ENCODE assay signal across 8 mouse cellular contexts in the genomic region with DNA sequence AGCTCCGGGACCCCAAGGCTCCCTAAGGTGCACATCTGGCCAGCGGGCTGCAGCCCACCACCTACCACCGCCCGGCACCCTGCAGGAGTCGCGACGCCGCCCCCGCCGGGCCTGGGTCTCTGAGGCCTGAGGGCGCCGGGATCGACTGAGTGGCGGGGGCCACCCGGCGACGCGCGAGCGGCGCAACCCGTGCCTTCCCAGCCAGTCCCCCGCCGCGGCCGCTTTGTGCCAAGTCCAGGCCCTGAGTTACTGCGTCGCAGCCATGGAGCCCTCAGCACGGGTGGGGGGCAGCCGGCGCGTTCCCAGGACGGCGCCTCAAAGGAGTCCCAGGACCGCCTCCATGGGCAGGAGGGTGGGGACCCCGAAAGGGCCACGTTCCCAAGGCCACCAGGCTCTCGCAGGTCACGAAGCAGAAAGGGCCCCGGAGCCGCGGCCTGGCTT. TPM values are rescaled to one million over a fixed set of nuclear protein-coding genes. Genes with fewer than 3 reads are reported as not detected.
DNase-seq lines count a peak whose midpoint lies in the region; ATAC-seq and TF ChIP-seq lines count a peak whose summit lies in the region.
"Had no signal": no experiment of that assay in that cellular context is flagged by ENCODE, and none has a peak within 500 bp of the region (broad histone marks: within the 10 kb centered on the region; RNA-seq: fewer than 3 reads in every experiment).

No protein-coding gene starts in this region.

- no peaks in the 10 kb centered on the region for H3K27me3 ChIP-seq in lung, embryonic 15.5 days
- 0 out of 2 replicates have a peak, but pooled peaks cover 4% of the 10 kb centered on the region for H3K27me3 ChIP-seq in heart, postnatal 0 days (ENCODE audit: control insufficient read depth, insufficient read depth, low read length)
- no peaks in the 10 kb centered on the region for H3K27me3 ChIP-seq in midbrain, embryonic 10.5 days (ENCODE audit: low read depth, poor library complexity, severe bottlenecking)

- WGBS in lung, embryonic 15.5 days, result 8% methylated on average over 42 of the region's 42 CpGs
- WGBS in heart, postnatal 0 days, result 9% methylated on average over 42 of the region's 42 CpGs
- WGBS in midbrain, embryonic 10.5 days, result 4% methylated on average over 42 of the region's 42 CpGs

- no peak for TF ChIP-seq EP300 in heart, postnatal 0 days (IDR thresholded peaks at IDR 0.05; ENCODE audit: low read depth)

- peak overlapping the region; percentile 94 for H3K4me2 ChIP-seq in lung, embryonic 15.5 days
- H3K4me2 ChIP-seq in heart, postnatal 0 days (ENCODE audit: low read depth, low read length), result peak overlapping the region; percentile 89

- H3K9ac ChIP-seq in lung, embryonic 15.5 days, result peak overlapping the region; percentile 58
- peak overlapping the region; percentile 49 for H3K9ac ChIP-seq in heart, postnatal 0 days (replicated peaks; ENCODE audit: low read depth, low read length)

- peak overlapping the region; percentile 46 for H3K4me3 ChIP-seq in lung, embryonic 15.5 days
- H3K4me3 ChIP-seq in heart, postnatal 0 days (ENCODE audit: low read depth, low read length), result peak overlapping the region; percentile 48
- H3K4me3 ChIP-seq in midbrain, embryonic 10.5 days, result peak overlapping the region; percentile 50
- H3K4me3 ChIP-seq: myocyte had no signal

- no peaks in the 10 kb centered on the region for H3K36me3 ChIP-seq in lung, embryonic 15.5 days
- no peaks in the 10 kb centered on the region for H3K36me3 ChIP-seq in heart, postnatal 0 days (replicated peaks; ENCODE audit: control insufficient read depth, insufficient read depth, low read length)
- H3K36me3 ChIP-seq in midbrain, embryonic 10.5 days, result peaks cover 24% of the 10 kb centered on the region

- DNase-seq in lung, postnatal 36 days, result no peak
- DNase-seq in embryo, embryonic 10.5 days (ENCODE audit: low spot score), result peak; percentile 52
- DNase-seq in heart, postnatal 0 days (ENCODE audit: low spot score), result no peak
- peak; percentile 53 for DNase-seq in midbrain, embryonic 10.5 days (ENCODE audit: low spot score)
- DNase-seq in urinary bladder, adult 18-20 months (ENCODE audit: low spot score in 2 of 2), result no peak

- H3K4me1 ChIP-seq in lung, embryonic 15.5 days, result peaks cover 41% of the 10 kb centered on the region
- peaks cover 10% of the 10 kb centered on the region for H3K4me1 ChIP-seq in heart, postnatal 0 days (ENCODE audit: control insufficient read depth, insufficient read depth)
- H3K4me1 ChIP-seq in midbrain, embryonic 10.5 days, result peaks cover 87% of the 10 kb centered on the region

- no peak overlapping the region for H3K27ac ChIP-seq in lung, embryonic 15.5 days
- H3K27ac ChIP-seq in heart, postnatal 0 days (ENCODE audit: low read depth), result no peak overlapping the region
- H3K27ac ChIP-seq in midbrain, embryonic 10.5 days (replicated peaks), result peak overlapping the region; percentile 79

- no peak for TF ChIP-seq CTCF in heart, postnatal 0 days (IDR thresholded peaks at IDR 0.05; ENCODE audit: low read depth)

- no peaks in the 10 kb centered on the region for H3K9me3 ChIP-seq in lung, embryonic 15.5 days
- no peaks in the 10 kb centered on the region for H3K9me3 ChIP-seq in heart, postnatal 0 days (replicated peaks; ENCODE audit: control insufficient read depth, low read length)
- H3K9me3 ChIP-seq in midbrain, embryonic 10.5 days (replicated peaks), result no peaks in the 10 kb centered on the region

- ATAC-seq in lung, embryonic 15.5 days (ENCODE audit: borderline replicate concordance, extremely low read depth, low FRiP score, low TSS enrichment), result peak; percentile 20; the same call in 1 of the 2 replicates
- ATAC-seq in heart, postnatal 0 days (ENCODE audit: insufficient read depth, low read depth), result peak; percentile 44
- no peak for ATAC-seq in megakaryocyte, adult 5-6 weeks (ENCODE audit: poor library complexity, severe bottlenecking)

RNA-seq across cellular contexts. Expression of a gene that starts 15.7 kb away (rescaled TPM):
- 7.3 and 9.9 TPM in 2 replicates for polyA plus RNA-seq in lung, embryonic 15.5 days (2015; fragmentation: Nextera tagmentation; extraction: Ambion mirVana)
- total RNA-seq in heart, postnatal 0 days (2014; rRNA removed; ENCODE audit: low replicate concordance), result 5.0 and 7.9 TPM in 2 replicates
- 1.9 TPM in 2 replicates for polyA plus RNA-seq in heart, postnatal 0 days (2015; fragmentation: Nextera tagmentation; extraction: Ambion mirVana)
- polyA plus RNA-seq in midbrain, embryonic 10.5 days (2016; fragmentation: Nextera tagmentation; extraction: Ambion mirVana), result 24.8 and 29.7 TPM in 2 replicates
- 0.18 TPM in 1 of 2 replicates, not detected in the other for total RNA-seq in megakaryocyte, adult 5-6 weeks (2015)
- not detected in 2 replicates for total RNA-seq in megakaryocyte, adult 5-6 weeks (2017)

Comparison
In these comparisons a context has a peak if more than half of its experiments do, and no peak if none do; other contexts are left out.
1. DNase-seq: peak in embryo, embryonic 10.5 days (single experiment) and midbrain, embryonic 10.5 days (single experiment); none in lung, postnatal 36 days (single experiment), heart, postnatal 0 days (single experiment) and urinary bladder, adult 18-20 months (0 of 2).
2. Peak in every context shown above with its lines, with median percentiles within 50 percentile points of each other: H3K4me3 ChIP-seq.